Mouse (Mus musculus) left cerebral cortex, postnatal 10 days (tissue): ENCODE data around the gene Morf4l1. TPM values are rescaled to one million over a fixed set of nuclear protein-coding genes. Genes with fewer than 3 reads are reported as not detected.

Source experiments
- DNase-seq, 2 experiments: peaks; one replicate each; pipeline ENCODE4 v3.0.0; 2021 to 2022; ENCODE audit warnings: low spot score in 2 of 2, mixed read lengths in 1 of 2; ENCODE audit errors: extremely low spot score in 1 of 2
- intact Hi-C: fragments of 180-260 bp; cut with DNase I; formaldehyde crosslinking; loops from one replicate; pipeline ENCODE4 v1.15.1; 2025
- total RNA-seq, 2 experiments: library from RNA; stranded (reverse); gene quantifications; 2 replicates each; pipeline ENCODE4 v1.2.3; 2021

Gene Morf4l1
- total RNA-seq = 100 to 1,000 TPM; 407 to 420 TPM

- peak; percentile 98 to 99 for DNase-seq
- intact Hi-C loops = no loop called here
Observed at GRCm38 (mm10) chr9:90114567-90115307, at the start of gene Morf4l1. Morf4l1 (minus strand) TSS chr9:90114774.

- intact Hi-C loops = no loop called here
Observed at GRCm38 (mm10) chr9:90163749-90164095, 49.1 kb upstream of the Morf4l1 start.

GRCm38 (mm10) chr9:90162926-90163748 lies 48.6 kb upstream of the Morf4l1 start, which contains the start of gene Adamts7:
Adamts7 (plus strand) TSS chr9:90163069.
- intact Hi-C loops = no loop called here
- DNase-seq = peak; percentile 20 to 76

More at GRCm38 (mm10) chr9:90163749-90164095, 49.1 kb upstream of the Morf4l1 start:
- peak in 1 of 2 experiments; percentile 74 for DNase-seq

- DNase-seq = peak in 1 of 2 experiments; percentile 72
- intact Hi-C loops = no loop called here
Observed at GRCm38 (mm10) chr9:90162243-90162925, 47.8 kb upstream of the Morf4l1 start.

GRCm38 (mm10) chr9:90146869-90147268 lies 32.3 kb upstream of the Morf4l1 start:
- no peak for DNase-seq
- intact Hi-C loops = no loop called here

GRCm38 (mm10) chr9:90145788-90146187 lies 31.2 kb upstream of the Morf4l1 start:
- DNase-seq = peak in 1 of 2 experiments; percentile 52
- intact Hi-C loops = no loop called here

GRCm38 (mm10) chr9:90136678-90136965 lies 22.0 kb upstream of the Morf4l1 start:
- no peak for DNase-seq
- intact Hi-C loops = no loop called here

GRCm38 (mm10) chr9:90135963-90136677 lies 21.5 kb upstream of the Morf4l1 start:
- DNase-seq = peak in 1 of 2 experiments; percentile 77
- intact Hi-C loops = no loop called here

GRCm38 (mm10) chr9:90135466-90135865 lies 20.9 kb upstream of the Morf4l1 start:
- DNase-seq = no peak
- intact Hi-C loops = no loop called here

GRCm38 (mm10) chr9:90133562-90134355 lies 19.2 kb upstream of the Morf4l1 start:
- no peak for DNase-seq
- intact Hi-C loops = no loop called here

- no peak for DNase-seq
- intact Hi-C loops = no loop called here
Observed at GRCm38 (mm10) chr9:90128636-90129201, 14.1 kb upstream of the Morf4l1 start.

GRCm38 (mm10) chr9:90127146-90127545 lies 12.6 kb upstream of the Morf4l1 start:
- intact Hi-C loops = no loop called here
- DNase-seq = no peak

GRCm38 (mm10) chr9:90126260-90127010 lies 11.9 kb upstream of the Morf4l1 start:
- intact Hi-C loops = no loop called here
- DNase-seq = peak; percentile 65 to 77

GRCm38 (mm10) chr9:90125416-90126099 lies 11.0 kb upstream of the Morf4l1 start:
- intact Hi-C loops = no loop called here

GRCm38 (mm10) chr9:90124873-90125245 lies 10.3 kb upstream of the Morf4l1 start:
- DNase-seq = no peak
- intact Hi-C loops = no loop called here

More at GRCm38 (mm10) chr9:90125416-90126099, 11.0 kb upstream of the Morf4l1 start:
- DNase-seq = no peak

- intact Hi-C loops = no loop called here
- no peak for DNase-seq
Observed at GRCm38 (mm10) chr9:90124156-90124872, 9.7 kb upstream of the Morf4l1 start.
